Mouse (Mus musculus) gastrocnemius, postnatal 14 days (tissue): Measurements from ENCODE around the gene Phtf2. TPM values are rescaled to one million over a fixed set of nuclear protein-coding genes. Genes with fewer than 3 reads are reported as not detected.
"Not testable (repeated sequence)": the region's sequence is repeated elsewhere in the genome, so short reads cannot be mapped to it uniquely, and the experiment has no call there.

Source experiments
- DNase-seq: peaks from one replicate; pipeline ENCODE4 v3.0.0; 2021; ENCODE audit warnings: mixed read lengths
- intact Hi-C: fragments of 180-260 bp; cut with DNase I; formaldehyde crosslinking; loops from one replicate; pipeline ENCODE4 v1.15.1; 2025; ENCODE audit warnings: low total_unique reads
- total RNA-seq, 2 experiments: library from RNA; stranded (reverse); gene quantifications; 2 replicates each; pipeline ENCODE4 v1.2.3; 2021

Phtf2 gene
- total RNA-seq, 2 experiments from 2014 or later = 106 to 113 TPM

- intact Hi-C loops, DNase-seq: not testable (repeated sequence)
Measured at GRCm38 (mm10) chr5:20786471-20786870, 95.5 kb downstream of the Phtf2 start.

GRCm38 (mm10) chr5:20781116-20781515 lies 100.8 kb downstream of the Phtf2 start:
- intact Hi-C loops = no loop called here
- no peak for DNase-seq

- intact Hi-C loops = no loop called here
- no peak for DNase-seq
Measured at GRCm38 (mm10) chr5:20779191-20779590, 102.7 kb downstream of the Phtf2 start.

GRCm38 (mm10) chr5:20778274-20778984 lies 103.5 kb downstream of the Phtf2 start:
- no peak for DNase-seq
- intact Hi-C loops = no loop called here

- no peak for DNase-seq
- intact Hi-C loops = no loop called here
Measured at GRCm38 (mm10) chr5:20773341-20773740, 108.6 kb downstream of the Phtf2 start.

GRCm38 (mm10) chr5:20765365-20765920 lies 116.5 kb downstream of the Phtf2 start:
- DNase-seq = peak; percentile 41
- intact Hi-C loops = no loop called here

GRCm38 (mm10) chr5:20762441-20762840 lies 119.5 kb downstream of the Phtf2 start:
- intact Hi-C loops, DNase-seq: not testable (repeated sequence)

GRCm38 (mm10) chr5:20760368-20761162 lies 121.4 kb downstream of the Phtf2 start:
- intact Hi-C loops = no loop called here
- no peak for DNase-seq

- intact Hi-C loops = no loop called here
- no peak for DNase-seq
Measured at GRCm38 (mm10) chr5:20759771-20760170, 122.2 kb downstream of the Phtf2 start.

GRCm38 (mm10) chr5:20753963-20754362 lies 128.0 kb downstream of the Phtf2 start:
- intact Hi-C loops = no loop called here
- DNase-seq = no peak

GRCm38 (mm10) chr5:20753096-20753495 lies 128.8 kb downstream of the Phtf2 start:
- intact Hi-C loops = no loop called here
- DNase-seq = no peak

GRCm38 (mm10) chr5:20751696-20752095 lies 130.2 kb downstream of the Phtf2 start:
- DNase-seq = peak; percentile 23

GRCm38 (mm10) chr5:20751000-20751399 lies 130.9 kb downstream of the Phtf2 start:
- intact Hi-C loops = no loop called here
- DNase-seq = no peak

More at GRCm38 (mm10) chr5:20751696-20752095, 130.2 kb downstream of the Phtf2 start:
- intact Hi-C loops = no loop called here

GRCm38 (mm10) chr5:20749535-20749934 lies 132.4 kb downstream of the Phtf2 start:
- intact Hi-C loops = no loop called here
- no peak for DNase-seq

- intact Hi-C loops = no loop called here
- DNase-seq = no peak
Measured at GRCm38 (mm10) chr5:20748856-20749255, 133.1 kb downstream of the Phtf2 start.

- intact Hi-C loops = no loop called here
- DNase-seq = no peak
Measured at GRCm38 (mm10) chr5:20748142-20748541, 133.8 kb downstream of the Phtf2 start.

GRCm38 (mm10) chr5:20741936-20742335 lies 140.0 kb downstream of the Phtf2 start:
- intact Hi-C loops = no loop called here
- DNase-seq = no peak

GRCm38 (mm10) chr5:20741193-20741592 lies 140.7 kb downstream of the Phtf2 start:
- intact Hi-C loops = no loop called here
- DNase-seq = no peak

- intact Hi-C loops = no loop called here
Measured at GRCm38 (mm10) chr5:20738795-20739194, 143.1 kb downstream of the Phtf2 start.

GRCm38 (mm10) chr5:20723226-20723625 lies 158.7 kb downstream of the Phtf2 start:
- intact Hi-C loops, DNase-seq: not testable (repeated sequence)

More at GRCm38 (mm10) chr5:20738795-20739194, 143.1 kb downstream of the Phtf2 start:
- DNase-seq = no peak
